Mouse (Mus musculus) G1E (cell line): ENCODE measurements around the gene Tmem158. TPM values are rescaled to one million over a fixed set of nuclear protein-coding genes. Genes with fewer than 3 reads are reported as not detected.

Experiments
- ATAC-seq: 2 replicates; pipeline ENCODE4 v1.8.0; 2016; ENCODE audit warnings: mild to moderate bottlenecking; ENCODE audit not compliant: insufficient number of reproducible peaks, poor library complexity, low FRiP score, severe bottlenecking; ENCODE audit errors: extremely low read depth
- DNase-seq: peaks from one replicate; pipeline ENCODE4 v3.0.0; 2012; ENCODE audit warnings: low spot score
- H3K27me3 ChIP-seq: 2 replicates; pipeline ENCODE4 v1.6.1; 2012; ENCODE audit warnings: mild to moderate bottlenecking, low read length, inconsistent platforms; ENCODE audit not compliant: insufficient read depth
- H3K36me3 ChIP-seq: replicated peaks from 2 replicates; pipeline ENCODE3; 2012; ENCODE audit warnings: mild to moderate bottlenecking, inconsistent platforms
- H3K4me1 ChIP-seq: 2 replicates; pipeline ENCODE4 v1.6.1; 2012; ENCODE audit warnings: low read depth, low read length, inconsistent platforms, mixed read lengths; ENCODE audit not compliant: insufficient read depth
- H3K4me3 ChIP-seq: 2 replicates; pipeline ENCODE4 v1.5.1; 2012; ENCODE audit warnings: low read depth, mild to moderate bottlenecking, inconsistent platforms, low read length, moderate library complexity, mixed read lengths
- H3K9me3 ChIP-seq: replicated peaks from 2 replicates; pipeline ENCODE4 v1.6.1; 2012; ENCODE audit warnings: inconsistent platforms
- CTCF ChIP-seq: IDR thresholded peaks from 2 replicates; pipeline ENCODE4 v1.5.1; 2012; ENCODE audit warnings: low read depth, low read length, inconsistent platforms, mixed read lengths
- GATA1 ChIP-seq: IDR thresholded peaks from 2 replicates; pipeline ENCODE4 v1.6.1; 2012; ENCODE audit warnings: borderline replicate concordance, low read length, inconsistent platforms, mixed read lengths
- GATA2 ChIP-seq: IDR thresholded peaks from 2 replicates; pipeline ENCODE4 v1.6.1; 2012; ENCODE audit warnings: low read depth, low read length, inconsistent platforms, borderline replicate concordance
- POLR2AphosphoS5 ChIP-seq: IDR thresholded peaks from 2 replicates; pipeline ENCODE4 v1.6.1; 2012; ENCODE audit warnings: low read depth, low read length, inconsistent platforms; ENCODE audit not compliant: insufficient replicate concordance
- TAL1 ChIP-seq: conservative IDR thresholded peaks from 2 replicates; pipeline ENCODE4 v1.6.1; 2012; ENCODE audit warnings: low read depth, low read length, inconsistent platforms, mixed read lengths
- polyA plus RNA-seq: library from polyadenylated mRNA; stranded (reverse); fragments of >175 nt; gene quantifications from 2 replicates; pipeline ENCODE4 v1.2.3, GENCODE M21; 2012
- total RNA-seq, 2 experiments: library from RNA; stranded (forward) in 1 of 2; stranded (reverse) in 1 of 2; fragments of 200-1000 nt in 1 of 2; fragments of >200 nt in 1 of 2; fragmentation: Nextera tagmentation in 1 of 2; gene quantifications; 2 replicates each; pipeline ENCODE4 v1.2.3; 2014 to 2017

The Tmem158 gene
- total and polyA plus RNA-seq, 3 experiments, result not detected

DNA sequence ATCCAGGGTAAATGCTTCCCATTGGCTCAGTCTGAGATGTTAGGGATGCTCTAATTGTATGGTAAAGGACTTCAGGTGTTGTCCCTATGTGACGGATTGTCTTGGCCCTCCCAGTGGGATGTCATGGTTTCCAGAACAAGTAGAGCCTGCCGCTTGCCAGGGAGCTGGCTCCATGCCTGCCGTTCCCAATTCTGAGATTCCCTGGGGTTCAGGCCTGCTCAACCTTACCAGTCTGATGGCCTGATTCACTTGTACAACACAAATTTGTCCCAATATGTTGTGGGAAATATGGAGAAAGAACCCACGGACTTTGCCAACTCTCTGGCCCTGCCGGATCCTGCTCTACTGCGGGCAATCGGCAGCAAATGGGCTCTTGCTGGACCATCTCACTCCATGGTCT, 37.3 kb upstream of the Tmem158 start:
- no peak overlapping the region for H3K4me3 ChIP-seq
- TF ChIP-seq GATA2 (no peak), CTCF (no peak), GATA1 (no peak), POLR2AphosphoS5 (no peak), TAL1 (no peak)
- no peaks in the 10 kb centered on the region for H3K36me3 ChIP-seq
- no peaks in the 10 kb centered on the region for H3K9me3 ChIP-seq
- DNase-seq, result no peak
- ATAC-seq, result no peak
- peaks cover 3% of the 10 kb centered on the region; the same call in 1 of the 2 replicates for H3K27me3 ChIP-seq
- H3K4me1 ChIP-seq, result no peaks in the 10 kb centered on the region

DNA sequence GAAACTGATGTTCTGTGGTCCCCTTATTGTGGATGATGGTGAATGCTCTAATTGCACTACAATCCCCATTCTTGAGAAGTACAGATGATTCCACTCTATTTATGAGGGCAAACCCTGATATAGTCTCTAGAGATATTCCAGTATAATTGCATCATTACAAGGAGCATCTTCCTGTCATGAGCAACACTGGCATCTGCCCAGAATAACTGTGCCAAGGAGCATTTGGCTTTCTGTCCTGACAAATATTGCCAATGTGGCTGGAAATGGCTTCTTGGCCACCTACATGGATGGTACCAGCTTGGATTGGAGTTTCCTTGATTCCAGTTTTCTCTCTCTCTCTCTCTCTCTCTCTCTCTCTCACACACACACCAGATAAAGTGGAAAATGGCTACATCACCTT, 35.7 kb upstream of the Tmem158 start:
- ATAC-seq (no peak), DNase-seq (no peak)
- Histone ChIP-seq H3K4me1 (no peaks in the 10 kb centered on the region), H3K36me3 (no peaks in the 10 kb centered on the region), H3K27me3 (peaks cover 3% of the 10 kb centered on the region; the same call in 1 of the 2 replicates), H3K9me3 (no peaks in the 10 kb centered on the region), H3K4me3 (no peak overlapping the region)
- TF ChIP-seq GATA2 (no peak), POLR2AphosphoS5 (no peak), CTCF (no peak), GATA1 (no peak), TAL1 (no peak)

DNA sequence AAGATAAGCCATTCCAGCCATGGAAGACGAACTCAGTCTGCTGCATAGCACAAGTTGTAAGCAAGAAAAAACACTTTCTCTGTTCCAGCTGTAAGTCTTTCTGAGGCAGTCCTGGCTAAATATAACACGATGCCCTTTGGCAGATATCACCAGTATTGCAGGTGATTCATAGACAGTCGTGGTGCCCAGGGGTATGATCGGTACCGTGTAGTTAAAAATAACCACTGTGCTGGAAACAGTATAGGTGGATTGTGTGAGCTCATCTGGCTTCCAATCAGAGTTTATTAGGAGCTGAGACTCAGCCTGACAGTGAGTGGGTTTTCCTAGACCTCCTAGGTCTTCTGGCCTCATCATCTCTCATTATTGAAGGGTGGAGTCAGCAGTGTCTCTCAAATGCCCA, 34.0 kb upstream of the Tmem158 start:
- ATAC-seq (no peak), DNase-seq (no peak)

DNA sequence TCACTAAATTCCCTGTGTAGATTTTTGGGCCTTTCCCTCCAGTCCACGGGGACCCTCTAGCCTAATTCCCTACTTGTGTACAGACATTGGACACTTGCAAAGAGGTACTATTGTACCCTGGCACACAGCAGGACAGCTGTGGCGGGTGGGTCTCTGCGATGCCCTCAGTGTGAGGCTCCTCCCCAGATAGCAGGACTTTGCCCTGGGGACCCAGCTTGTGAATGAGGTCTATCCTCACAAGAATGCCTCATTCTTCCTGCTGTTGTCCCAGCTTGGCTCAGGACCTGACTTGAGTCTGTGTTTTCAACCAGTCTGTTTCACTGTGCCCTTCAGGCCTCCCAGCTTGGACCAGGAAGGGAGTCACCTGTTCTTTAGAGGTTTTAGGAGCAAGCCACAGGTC, 27.8 kb upstream of the Tmem158 start:
- TF ChIP-seq POLR2AphosphoS5, result no peak
- no peak for TF ChIP-seq CTCF
- no peak for TF ChIP-seq TAL1
- no peak for TF ChIP-seq GATA1
- TF ChIP-seq GATA2, result no peak
- DNase-seq (no peak), ATAC-seq (no peak)
- peaks cover 7% of the 10 kb centered on the region for H3K27me3 ChIP-seq
- H3K36me3 ChIP-seq, result no peaks in the 10 kb centered on the region
- no peaks in the 10 kb centered on the region for H3K4me1 ChIP-seq
- H3K9me3 ChIP-seq, result no peaks in the 10 kb centered on the region
- no peak overlapping the region for H3K4me3 ChIP-seq

More for the DNA sequence above, 34.0 kb upstream of the Tmem158 start:
- H3K27me3 ChIP-seq, result peaks cover 3% of the 10 kb centered on the region; the same call in 1 of the 2 replicates
- TF ChIP-seq GATA1, result no peak
- no peak for TF ChIP-seq CTCF
- TF ChIP-seq POLR2AphosphoS5, result no peak
- H3K4me1 ChIP-seq, result no peaks in the 10 kb centered on the region
- H3K4me3 ChIP-seq, result no peak overlapping the region
- no peaks in the 10 kb centered on the region for H3K9me3 ChIP-seq
- H3K36me3 ChIP-seq, result no peaks in the 10 kb centered on the region

DNA sequence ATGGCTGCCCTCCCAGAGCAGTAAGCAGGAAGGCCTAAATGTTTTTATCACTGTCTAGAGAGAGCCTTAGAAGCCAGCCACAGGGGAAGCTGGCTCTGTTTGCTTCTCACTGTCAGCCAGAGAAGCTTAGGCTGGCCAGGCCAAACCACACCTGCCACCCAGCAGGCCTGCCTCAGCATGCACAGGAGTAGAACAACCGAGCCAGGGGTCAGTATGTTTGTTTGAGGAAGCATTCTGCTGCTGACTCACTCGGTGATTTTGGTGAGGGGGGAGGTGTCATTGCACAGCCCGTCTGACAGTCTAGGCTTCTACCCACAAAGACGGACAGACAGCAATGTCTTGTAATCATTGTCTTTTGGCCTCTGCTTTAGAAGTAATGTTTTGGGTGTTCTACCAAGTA, 25.1 kb upstream of the Tmem158 start:
- Histone ChIP-seq H3K4me3 (no peak overlapping the region), H3K9me3 (no peaks in the 10 kb centered on the region), H3K4me1 (no peaks in the 10 kb centered on the region), H3K27me3 (peaks cover 7% of the 10 kb centered on the region), H3K36me3 (no peaks in the 10 kb centered on the region)
- ATAC-seq (no peak), DNase-seq (no peak)
- TF ChIP-seq CTCF (no peak), GATA2 (no peak), GATA1 (no peak), TAL1 (no peak), POLR2AphosphoS5 (no peak)

DNA sequence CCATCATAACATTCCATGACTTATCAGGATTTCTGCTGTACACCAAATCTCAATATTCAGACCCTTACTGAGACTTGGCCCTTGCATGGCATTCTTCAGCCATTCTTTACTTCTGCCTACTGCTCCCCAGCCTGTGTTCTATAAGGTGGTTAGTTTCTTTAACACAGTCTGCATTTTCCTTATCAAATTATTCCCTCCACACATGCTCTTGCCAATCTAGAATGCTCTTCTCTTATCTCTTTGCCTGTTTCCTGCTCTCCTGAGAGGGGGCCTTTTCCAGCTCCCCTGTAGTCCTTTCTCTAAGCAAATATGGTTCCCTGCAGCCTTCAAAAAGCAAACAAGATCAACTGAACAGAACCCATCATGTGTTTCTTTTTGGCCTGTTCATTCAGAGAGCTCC, 20.2 kb upstream of the Tmem158 start:
- Histone ChIP-seq H3K4me1 (no peaks in the 10 kb centered on the region), H3K9me3 (no peaks in the 10 kb centered on the region), H3K27me3 (peaks cover 3% of the 10 kb centered on the region; the same call in 1 of the 2 replicates), H3K4me3 (no peak overlapping the region), H3K36me3 (no peaks in the 10 kb centered on the region)
- no peak for ATAC-seq
- DNase-seq, result no peak
- TF ChIP-seq GATA2 (no peak), CTCF (no peak), POLR2AphosphoS5 (no peak)

DNA sequence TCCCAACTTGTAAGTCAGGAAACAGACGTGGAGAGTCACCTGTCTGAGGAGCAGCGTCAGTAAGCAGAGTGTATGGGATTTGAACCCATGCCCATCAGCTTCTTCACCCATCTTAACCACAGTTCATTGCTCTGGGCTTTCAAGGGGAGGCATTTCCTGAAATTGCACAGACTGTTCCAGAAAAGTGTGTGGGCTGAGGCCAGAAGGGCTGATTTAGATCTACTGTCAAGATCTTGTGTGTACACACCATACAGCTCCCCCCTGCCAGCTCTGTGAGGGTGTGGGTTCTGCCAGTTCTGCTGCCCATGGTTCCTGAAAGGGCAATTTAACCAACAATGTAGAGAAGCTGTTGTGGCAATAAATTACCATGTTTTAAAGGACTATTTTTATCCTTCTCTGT, 17.4 kb upstream of the Tmem158 start:
- no peaks in the 10 kb centered on the region for H3K9me3 ChIP-seq
- no peaks in the 10 kb centered on the region for H3K36me3 ChIP-seq
- DNase-seq, result no peak
- peaks cover 6% of the 10 kb centered on the region; the same call in 1 of the 2 replicates for H3K27me3 ChIP-seq
- H3K4me1 ChIP-seq, result no peaks in the 10 kb centered on the region
- no peak for TF ChIP-seq GATA1
- no peak for TF ChIP-seq CTCF
- no peak for TF ChIP-seq POLR2AphosphoS5
- no peak for TF ChIP-seq TAL1
- no peak for TF ChIP-seq GATA2
- no peak for ATAC-seq
- no peak overlapping the region for H3K4me3 ChIP-seq
